Mouse (Mus musculus) adrenal gland, postnatal 4 days (tissue): Measurements from ENCODE around the gene Zwilch. TPM values are rescaled to one million over a fixed set of nuclear protein-coding genes. Genes with fewer than 3 reads are reported as not detected.
"Not testable (repeated sequence)": the region's sequence is repeated elsewhere in the genome, so short reads cannot be mapped to it uniquely, and the experiment has no call there.

Experiments
- DNase-seq, 2 experiments: peaks; one replicate each; pipeline ENCODE4 v3.0.0; 2021 to 2022; ENCODE audit warnings: low spot score in 2 of 2, mixed read lengths in 2 of 2
- total RNA-seq, 2 experiments: library from RNA; stranded (reverse); gene quantifications; 2 replicates each; pipeline ENCODE4 v1.2.3; 2021

Gene Zwilch
- total RNA-seq, 2 experiments from 2014 or later: 19.2 to 19.9 TPM

DNA sequence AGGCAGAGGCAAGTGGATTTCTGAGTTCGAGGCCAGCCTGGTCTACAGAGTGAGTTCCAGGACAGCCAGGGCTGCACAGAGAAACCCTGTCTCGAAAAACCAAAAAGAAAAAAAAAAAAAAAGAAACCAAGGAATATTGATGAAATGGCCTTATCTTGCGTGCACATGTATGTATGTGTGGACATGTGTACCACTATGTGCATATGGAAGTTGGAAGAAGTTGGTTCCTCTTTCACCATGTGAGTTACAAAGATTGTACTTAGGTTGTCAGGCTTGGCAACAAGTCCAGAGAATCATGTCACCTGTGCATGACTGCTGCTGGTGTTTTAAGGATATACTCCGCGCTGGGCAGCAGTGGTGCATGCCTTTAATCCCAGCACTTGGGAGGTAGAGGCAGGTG, 10.4 kb upstream of the Zwilch start:
- DNase-seq: not testable (repeated sequence)

DNA sequence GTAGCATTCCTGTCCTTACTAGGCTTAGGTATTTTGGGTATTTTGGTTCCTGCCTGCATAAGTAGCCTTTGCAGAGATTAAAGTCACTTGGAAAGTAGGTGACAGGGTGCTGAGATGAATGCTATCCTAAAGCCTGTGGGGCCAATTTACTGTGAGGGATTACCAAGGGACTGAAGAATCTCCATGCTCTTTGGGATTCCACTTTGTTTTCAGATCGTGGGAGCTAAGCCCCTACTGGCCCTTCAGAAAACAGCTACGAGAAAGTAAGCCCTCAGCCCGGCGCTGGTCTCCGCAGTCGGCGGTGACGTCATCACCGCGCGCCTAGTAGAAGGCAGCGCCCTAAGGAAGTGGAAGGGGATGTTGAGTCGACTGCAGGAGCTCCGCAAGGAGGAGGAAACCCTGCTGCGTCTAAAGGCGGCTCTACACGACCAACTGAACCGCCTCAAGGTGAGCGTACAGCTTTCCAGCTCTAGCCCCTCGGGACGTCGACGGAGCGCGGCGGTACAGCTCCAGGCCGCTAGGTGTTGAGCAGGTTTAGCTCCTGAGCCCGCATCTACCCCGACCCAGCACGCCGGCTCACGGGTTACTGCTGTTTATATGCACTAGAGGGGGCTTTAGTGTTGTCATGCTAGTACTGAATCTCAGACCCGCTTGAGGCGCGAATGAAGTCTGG, 6.2 kb upstream of the Zwilch start, which contains the start of gene Snapc5:
Gene Snapc5 (plus strand): TSS at position 301 of the 673 bp plus-strand sequence.
- peak; percentile 51 to 72 for DNase-seq

DNA sequence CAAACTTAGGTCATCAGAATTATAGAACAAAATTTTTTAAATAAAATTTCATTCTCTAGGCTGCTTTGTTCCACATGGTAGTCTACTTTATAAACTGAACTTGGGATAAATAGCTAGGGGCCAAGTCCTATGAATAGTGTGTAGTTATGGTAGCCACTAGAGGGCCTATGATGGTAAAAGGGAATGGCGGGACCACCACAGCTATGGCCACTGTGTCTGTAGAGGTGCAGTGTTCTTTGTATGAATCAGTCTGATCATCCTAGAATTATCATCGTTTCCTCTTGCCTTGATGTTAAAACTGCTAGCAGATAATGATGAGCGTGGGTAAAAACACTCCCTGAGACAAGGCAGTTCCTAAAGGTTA, 5.7 kb upstream of the Zwilch start:
- DNase-seq: no peak

GRCm38 (mm10) chr9:64175378-64175777, 2.5 kb upstream of the Zwilch start:
- DNase-seq: no peak

DNA sequence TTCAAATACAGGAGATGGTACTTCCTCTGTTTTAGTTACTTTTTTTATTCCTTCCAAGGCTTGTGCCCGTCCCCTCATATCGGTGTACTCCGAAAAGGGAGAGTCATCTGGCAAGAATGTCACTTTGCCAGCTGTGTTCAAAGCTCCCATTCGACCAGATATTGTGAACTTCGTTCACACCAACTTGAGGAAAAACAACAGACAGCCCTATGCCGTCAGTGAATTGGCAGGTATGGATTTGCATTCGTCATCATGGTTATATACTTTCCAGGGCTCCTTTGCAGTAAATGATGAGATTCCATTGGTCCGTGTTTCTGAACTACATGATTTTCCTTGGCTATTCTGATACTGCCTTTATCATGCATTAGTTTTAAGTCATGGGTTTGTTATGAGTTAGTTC, 1.9 kb upstream of the Zwilch start:
- no peak for DNase-seq

DNA sequence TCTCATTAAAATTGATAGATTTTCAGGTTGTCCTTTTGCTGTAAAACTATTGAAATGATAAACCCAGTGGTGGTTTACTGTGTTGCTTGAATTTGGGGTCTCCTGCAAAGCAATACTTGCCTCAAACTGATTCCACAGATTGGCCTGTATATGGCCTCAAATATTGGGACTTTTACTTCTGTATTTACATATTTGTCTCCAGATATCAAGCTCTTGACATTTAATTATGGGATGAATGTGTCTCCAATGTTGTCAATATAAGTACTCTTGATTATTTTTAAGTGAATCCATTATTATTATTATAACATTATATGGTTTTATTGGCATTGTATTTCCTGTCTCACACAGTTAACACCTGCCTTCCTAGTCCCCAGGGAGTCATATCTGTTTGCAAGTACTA, 1.4 kb upstream of the Zwilch start:
- DNase-seq: no peak

DNA sequence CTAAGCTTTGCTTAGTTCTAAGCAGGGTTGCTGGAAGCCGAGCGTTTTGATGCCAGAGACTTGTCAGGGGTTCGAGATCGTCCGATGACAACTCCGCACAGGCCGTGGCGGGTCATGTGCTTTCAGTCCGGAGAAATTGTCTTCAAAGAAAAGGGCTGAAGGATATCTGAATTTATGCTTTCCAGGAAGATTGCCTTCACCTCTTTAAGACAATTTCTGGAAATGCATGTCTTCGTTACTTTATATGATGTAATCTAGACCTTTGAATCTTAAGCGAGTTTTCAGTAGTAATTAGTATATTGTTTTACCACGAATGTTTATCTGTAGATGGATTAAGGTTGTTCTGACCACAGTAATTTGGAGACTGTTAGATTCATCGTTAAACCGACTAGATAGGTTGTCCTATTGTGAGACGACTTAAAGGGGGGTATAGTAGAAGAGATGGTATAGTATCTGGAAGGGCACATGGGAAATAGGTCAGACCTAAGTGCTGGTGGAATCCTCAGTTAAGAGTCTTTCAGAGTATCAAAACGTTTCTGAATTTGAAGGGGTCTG, 839 bp upstream of the Zwilch start:
- DNase-seq: no peak

DNA sequence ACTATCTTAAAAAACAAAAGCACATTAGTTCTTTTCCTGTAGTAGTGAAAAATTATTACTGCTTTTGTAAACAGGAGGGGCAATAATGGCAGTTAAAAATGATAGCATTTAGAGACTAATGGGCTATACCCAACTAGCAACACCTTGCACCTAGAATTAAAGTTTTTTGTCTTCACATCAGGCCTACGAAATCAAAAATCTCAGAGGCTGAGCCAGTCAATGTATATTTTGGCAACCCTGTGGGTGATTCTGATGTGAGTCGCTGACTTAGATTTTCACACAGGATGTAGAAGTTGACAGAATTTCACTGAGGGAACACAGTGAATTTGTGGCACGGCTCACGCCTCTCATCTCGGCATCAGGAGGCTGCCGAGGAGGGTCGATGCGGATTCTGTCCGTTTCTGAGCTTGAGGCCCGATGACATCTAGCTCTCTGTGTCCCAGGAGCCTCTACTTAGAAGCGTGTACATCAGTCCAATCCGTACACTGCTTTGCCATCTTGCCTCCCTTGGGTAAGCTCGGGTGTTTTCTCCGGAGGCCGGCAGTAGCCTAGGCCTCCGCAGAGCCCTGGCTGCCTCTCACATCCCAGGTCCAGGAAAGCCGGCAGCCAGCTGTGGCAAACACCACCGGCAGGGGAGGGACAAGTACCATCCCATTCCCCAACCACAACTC, 624 bp downstream of the Zwilch start:
- peak in 1 of 2 experiments; percentile 9 for DNase-seq

DNA sequence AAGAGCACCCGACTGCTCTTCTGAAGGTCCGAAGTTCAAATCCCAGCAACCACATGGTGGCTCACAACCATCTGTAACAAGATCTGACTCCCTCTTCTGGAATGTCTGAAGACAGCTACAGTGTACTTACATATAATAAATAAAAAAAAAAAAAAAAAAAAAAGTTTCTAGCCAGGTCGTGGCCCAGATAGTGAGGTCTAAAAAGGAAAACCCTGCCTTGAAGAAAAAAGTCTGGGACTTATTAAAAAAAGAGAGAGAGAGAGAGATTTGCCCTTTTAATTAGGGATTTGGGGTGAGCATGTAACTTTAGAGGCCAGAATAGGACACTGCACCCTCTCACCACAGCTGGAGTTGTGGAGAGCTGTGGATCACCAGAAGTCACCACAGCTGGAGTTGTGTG, 2.9 kb downstream of the Zwilch start:
- DNase-seq: not testable (repeated sequence)

DNA sequence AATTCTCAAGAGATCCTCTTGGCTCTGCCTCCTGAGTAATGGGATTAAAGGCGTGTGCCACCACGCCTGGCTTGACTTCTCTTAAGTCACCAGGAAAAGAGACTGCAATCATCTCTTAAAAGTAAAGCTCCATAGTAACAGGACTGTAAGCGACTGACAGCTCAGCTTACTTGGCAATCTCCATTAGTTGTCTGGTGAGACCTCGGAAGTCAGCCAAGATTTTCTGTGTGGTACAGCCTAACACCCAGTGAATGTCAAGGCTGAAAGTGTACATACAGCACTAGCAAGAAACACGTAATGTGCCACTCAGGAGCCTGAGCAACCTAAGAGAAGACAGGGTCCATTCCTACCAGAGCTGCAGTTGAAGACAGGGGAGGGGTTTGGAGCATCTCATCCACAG, 12.4 kb downstream of the Zwilch start:
- DNase-seq: no peak

- no peak for DNase-seq
Measured at GRCm38 (mm10) chr9:64156641-64157040, 16.3 kb downstream of the Zwilch start.

DNA sequence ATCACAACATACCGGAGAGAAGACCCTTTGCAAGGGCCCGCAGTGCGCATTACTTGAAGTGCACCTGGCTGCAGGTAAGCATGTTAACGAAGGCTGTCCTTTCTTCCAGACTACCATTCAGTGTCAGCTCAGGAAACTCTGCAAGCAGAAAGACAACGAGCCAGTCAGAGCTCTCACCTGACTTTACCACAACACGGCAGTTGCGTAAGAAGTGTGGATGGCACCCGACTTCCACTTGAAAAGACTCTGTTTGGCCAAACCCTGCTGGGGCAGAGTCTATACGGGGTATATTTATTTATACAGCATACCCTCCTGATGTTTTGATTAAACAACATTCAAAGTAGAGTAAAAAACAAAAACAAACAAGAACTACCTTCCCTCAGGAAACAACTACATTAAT, 33.0 kb downstream of the Zwilch start:
- no peak for DNase-seq

GRCm38 (mm10) chr9:64138896-64139295, 34.0 kb downstream of the Zwilch start:
- not testable (repeated sequence) for DNase-seq

GRCm38 (mm10) chr9:64131623-64132022, 41.3 kb downstream of the Zwilch start:
- no peak for DNase-seq

GRCm38 (mm10) chr9:64126121-64126520, 46.8 kb downstream of the Zwilch start:
- DNase-seq: no peak

- no peak for DNase-seq
Measured at GRCm38 (mm10) chr9:64125307-64125706, 47.6 kb downstream of the Zwilch start.

DNA sequence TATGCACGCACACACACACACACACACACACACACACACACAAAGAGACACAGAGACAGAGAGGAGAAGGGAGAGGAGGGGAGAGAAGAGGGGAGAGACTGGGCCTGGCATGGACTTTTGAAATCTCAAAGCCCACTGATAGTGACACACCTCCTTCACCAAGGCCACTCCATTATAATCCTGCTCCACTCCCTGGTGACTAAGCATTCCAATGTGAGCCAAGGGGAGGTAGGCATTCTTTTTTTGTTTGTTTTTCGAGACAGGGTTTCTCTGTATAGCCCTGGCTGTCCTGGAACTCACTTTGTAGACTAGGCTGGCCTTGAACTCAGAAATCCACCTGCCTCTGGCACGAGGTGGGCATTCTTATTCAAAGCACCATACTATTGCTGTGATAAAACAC, 48.1 kb downstream of the Zwilch start:
- DNase-seq: not testable (repeated sequence)

DNA sequence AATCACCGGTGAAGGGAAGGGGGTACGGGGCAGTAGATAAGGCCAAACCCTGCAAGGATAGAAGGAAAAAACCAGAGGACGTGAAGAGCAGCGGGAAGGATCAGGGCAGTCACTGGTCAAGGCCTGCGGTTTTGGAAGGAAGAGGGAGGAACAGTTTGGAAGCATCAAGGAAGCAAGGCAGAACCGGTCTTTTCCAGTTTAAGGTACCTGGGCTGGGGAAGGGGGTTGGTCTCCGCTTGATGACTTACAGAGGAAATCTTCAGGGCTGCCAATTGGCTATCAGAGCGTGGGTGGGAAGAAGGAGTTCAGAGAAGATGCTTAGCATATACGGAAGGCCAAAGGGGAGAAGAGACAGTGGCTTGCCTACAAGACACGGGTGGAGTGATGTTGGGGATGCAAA, 50.3 kb downstream of the Zwilch start:
- no peak for DNase-seq

GRCm38 (mm10) chr9:64120584-64121277, 52.2 kb downstream of the Zwilch start:
- no peak for DNase-seq

DNA sequence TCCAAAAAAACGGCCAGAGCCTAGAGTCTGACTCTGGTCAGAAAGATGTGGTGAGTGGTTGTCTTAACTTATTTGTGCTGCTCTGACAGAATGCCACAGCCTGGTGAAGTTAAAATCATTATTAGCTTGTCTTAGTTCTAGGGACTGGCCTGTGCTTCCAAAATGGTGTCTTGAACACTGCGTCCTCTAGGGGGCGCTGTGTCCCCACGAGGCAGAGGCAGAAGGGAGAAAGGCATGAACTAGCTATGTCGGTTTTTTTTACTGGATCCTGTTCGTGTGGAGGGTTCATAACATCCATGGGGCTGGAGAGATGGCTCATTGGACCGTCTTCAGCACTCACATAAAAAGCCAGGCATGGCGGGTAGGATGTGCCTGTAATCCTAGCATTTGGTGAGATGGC, 53.0 kb downstream of the Zwilch start:
- no peak for DNase-seq

DNA sequence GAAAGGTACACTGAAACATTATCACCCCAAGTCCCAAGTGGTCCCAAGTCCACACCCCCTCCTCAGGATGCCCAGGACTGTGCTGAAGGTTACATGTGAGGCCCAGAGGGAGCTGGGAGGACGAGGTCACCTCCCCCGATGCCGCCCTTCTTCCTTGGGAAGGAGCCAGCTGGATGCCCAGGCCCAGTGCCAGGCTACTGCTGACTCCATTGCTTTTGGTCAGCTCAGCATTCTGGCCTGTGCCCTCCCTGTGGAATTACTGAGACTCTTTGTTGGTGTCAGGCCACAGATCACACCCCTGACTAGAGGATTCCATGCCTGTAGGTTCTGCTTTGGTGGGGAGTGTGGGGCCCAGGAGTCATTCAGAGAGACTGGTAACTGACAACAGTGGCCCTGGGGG, 56.0 kb downstream of the Zwilch start, which contains the start of gene Lctl:
Gene Lctl (plus strand): TSS at position 272 of the 400 bp plus-strand sequence.
- DNase-seq: no peak

DNA sequence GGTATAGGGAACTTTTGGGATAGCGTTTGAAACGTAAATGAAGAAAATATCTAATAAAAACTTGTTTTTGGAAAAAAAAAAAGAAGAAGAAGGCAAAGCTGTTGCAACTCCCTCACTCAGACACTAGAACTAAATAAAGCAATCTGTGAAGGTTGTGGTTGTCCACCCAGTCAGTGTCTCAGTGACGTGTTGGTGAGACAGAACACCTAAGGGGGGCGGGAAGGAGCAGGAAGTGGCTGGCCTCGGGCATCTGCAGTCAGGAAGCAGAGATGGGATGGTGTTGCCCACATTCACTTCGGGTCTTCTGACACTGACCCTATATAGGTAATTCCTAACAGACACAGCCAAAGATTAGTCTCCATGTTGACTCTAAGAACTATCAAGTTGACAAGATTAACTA, 57.1 kb downstream of the Zwilch start:
- no peak for DNase-seq
